Mouse (Mus musculus) heart, adult 2 months (tissue): ENCODE results near the gene Itga2b. TPM values are rescaled to one million over a fixed set of nuclear protein-coding genes. Genes with fewer than 3 reads are reported as not detected.
A peak's percentile ranks its signal among the peaks of the same experiment; 100 is the strongest.

Source experiments
- DNase-seq, 2 experiments: peaks; one replicate each; pipeline ENCODE4 v3.0.0; 2021
- H3K27ac ChIP-seq: fragments of 200-600 bp; 2 replicates; pipeline ENCODE4 v1.8.1; 2022
- H3K27me3 ChIP-seq: fragments of 200-500 bp; 2 replicates; pipeline ENCODE4 v1.6.1; 2012; ENCODE audit warnings: mild to moderate bottlenecking, low read length, inconsistent platforms, mixed read lengths; ENCODE audit not compliant: control insufficient read depth, insufficient read depth
- H3K36me3 ChIP-seq: fragments of 200-500 bp; 2 replicates; pipeline ENCODE4 v1.6.1; 2012; ENCODE audit warnings: low read length, inconsistent platforms; ENCODE audit not compliant: control insufficient read depth, insufficient read depth
- H3K4me1 ChIP-seq: fragments of 200-500 bp; 2 replicates; pipeline ENCODE4 v1.6.1; 2011; ENCODE audit warnings: low read length; ENCODE audit not compliant: control insufficient read depth, insufficient read depth
- H3K4me3 ChIP-seq: fragments of 200-600 bp; 2 replicates; pipeline ENCODE4 v1.8.1; 2022
- H3K79me2 ChIP-seq: fragments of 200-500 bp; replicated peaks from 2 replicates; pipeline ENCODE4 v1.6.1; 2012; ENCODE audit warnings: mild to moderate bottlenecking, inconsistent platforms, low read length, moderate library complexity, mixed read lengths; ENCODE audit not compliant: control insufficient read depth, insufficient read depth
- H3K9ac ChIP-seq: fragments of 200-500 bp; 2 replicates; pipeline ENCODE4 v1.6.1; 2012; ENCODE audit warnings: low read depth, mild to moderate bottlenecking, control low read depth, inconsistent platforms, low read length, mixed read lengths
- CTCF ChIP-seq: fragments of 200-600 bp; IDR thresholded peaks from 2 replicates; pipeline ENCODE4 v1.8.1; 2022; ENCODE audit warnings: antibody characterized with exemption, mild to moderate bottlenecking, moderate library complexity
- EP300 ChIP-seq: fragments of 200-500 bp; IDR thresholded peaks from 2 replicates; pipeline ENCODE4 v1.6.1; 2011; ENCODE audit warnings: low read depth, low read length, control low read depth; ENCODE audit not compliant: insufficient read depth
- POLR2A ChIP-seq: fragments of 200-500 bp; IDR thresholded peaks from 2 replicates; pipeline ENCODE4 v1.6.1; 2011; ENCODE audit warnings: mild to moderate bottlenecking, low read depth, low read length, control low read depth; ENCODE audit not compliant: insufficient read depth
- WGBS: fragments of 180-500 bp; shearing (Covaris S2); methylation state at CpG from one replicate; pipeline ENCODE4 v1.1.7; 2018; 5-methylcytosine and 5-hydroxymethylcytosine counted together
- intact Hi-C: fragments of 180-260 bp; cut with DNase I; formaldehyde crosslinking; loops from one replicate; pipeline ENCODE4 v1.15.1; 2025
- microRNA-seq, 2 experiments: library from miRNA; unstranded; fragments of <30 nt; microRNA quantifications; one replicate each; pipeline ENCODE4 v1.2.0; 2021
- polyA plus RNA-seq: library from polyadenylated mRNA; depleted of rRNA; stranded (reverse); fragments of >200 nt; gene quantifications from 2 replicates; pipeline ENCODE4 v1.2.3, GENCODE M21; 2012; rRNA removed
- total RNA-seq, 2 experiments: library from RNA; stranded (reverse); gene quantifications; 2 replicates each; pipeline ENCODE4 v1.2.3; 2021

Itga2b gene
- total and polyA plus RNA-seq, 3 experiments: 3.1 to 14.5 (median 6.9) TPM

DNA sequence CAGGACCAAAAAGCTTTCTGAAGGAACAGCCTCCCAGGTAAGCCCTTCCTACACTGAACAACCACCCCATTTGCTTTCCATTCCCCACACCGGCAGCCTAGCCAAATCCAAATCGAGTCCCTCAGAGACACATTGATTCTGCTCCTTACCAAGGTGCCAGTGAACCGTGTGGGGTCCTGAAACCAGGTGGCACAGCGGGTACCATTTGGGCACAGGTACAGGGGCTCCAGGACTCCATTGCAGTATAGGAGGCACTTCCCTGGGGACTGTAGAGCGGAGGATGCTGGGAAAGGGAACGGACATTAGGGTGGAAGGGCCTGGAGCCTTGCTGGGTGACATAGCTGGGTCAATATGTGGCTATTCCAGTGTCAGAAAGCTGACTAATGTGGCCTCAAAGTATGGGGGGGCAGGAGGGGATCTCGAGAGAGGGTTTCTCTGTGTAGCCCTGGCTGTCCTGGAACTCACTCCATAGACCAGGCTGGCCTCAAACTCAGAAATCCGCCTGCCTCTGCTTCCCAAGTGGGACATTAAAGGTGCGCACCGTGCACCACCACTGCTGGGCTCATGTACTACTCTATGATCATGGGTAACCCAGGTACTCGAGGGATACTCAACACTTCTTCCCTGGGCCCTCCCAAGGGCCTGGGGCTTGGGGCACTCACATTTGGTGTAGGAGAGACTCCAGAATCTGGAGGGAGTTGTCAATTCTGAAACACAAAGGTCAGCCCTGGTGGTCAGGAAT, 64.2 kb downstream of the Itga2b start:
- H3K27ac ChIP-seq: no peak overlapping the region
- DNase-seq: no peak
- TF ChIP-seq EP300 (no peak), POLR2A (no peak), CTCF (no peak)
- H3K36me3 ChIP-seq: no peaks in the 10 kb centered on the region
- H3K79me2 ChIP-seq: no peaks in the 10 kb centered on the region
- 85% methylated on average over 11 of the region's 11 CpGs for WGBS
- peaks cover 2% of the 10 kb centered on the region for H3K4me1 ChIP-seq
- H3K27me3 ChIP-seq: no peaks in the 10 kb centered on the region
- H3K4me3 ChIP-seq: peak overlapping the region; percentile 71; the same call in 1 of the 2 replicates
- no peak overlapping the region for H3K9ac ChIP-seq
- intact Hi-C loops: no loop called here

DNA sequence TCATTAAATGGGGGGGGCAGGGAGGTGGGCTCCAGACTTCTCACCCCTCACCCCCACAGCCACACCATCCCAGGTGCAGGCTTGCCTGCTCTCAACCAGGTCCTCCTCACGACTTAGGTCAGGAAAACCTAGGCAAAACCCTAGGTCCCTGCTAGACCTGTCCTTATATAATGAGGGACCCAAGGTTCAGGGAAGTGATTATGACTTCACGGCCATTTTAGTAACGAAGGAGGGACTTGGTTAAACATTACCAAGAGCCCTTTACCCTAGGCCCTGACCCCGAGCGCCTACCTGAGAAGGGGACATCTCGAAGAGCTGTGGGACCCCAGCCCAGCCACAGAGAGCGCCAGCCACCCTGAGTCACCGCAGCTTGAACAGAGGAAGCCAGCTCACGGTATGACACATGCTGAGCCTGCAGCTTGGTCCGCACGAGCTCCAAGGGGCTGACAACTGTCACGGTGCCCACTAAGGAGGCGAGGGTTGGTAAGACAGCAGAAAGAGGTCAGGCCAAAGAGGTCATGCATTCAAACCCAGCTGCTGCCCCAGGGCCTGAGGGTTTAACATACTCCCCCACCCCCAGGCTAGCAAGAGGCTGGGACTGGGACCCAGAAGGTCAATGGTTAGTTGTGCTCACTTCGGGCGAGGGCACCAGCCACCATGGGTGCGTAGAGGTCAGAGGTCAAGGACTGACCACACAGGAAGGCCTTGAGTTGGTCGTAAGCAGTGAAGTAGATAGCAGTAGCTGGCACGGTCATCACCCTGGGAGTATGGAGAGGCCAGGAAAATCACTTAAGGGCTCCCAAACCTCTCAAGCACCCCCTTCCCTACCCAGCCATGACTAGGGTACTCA, 65.5 kb downstream of the Itga2b start:
- Histone ChIP-seq H3K27me3 (peaks cover 6% of the 10 kb centered on the region), H3K36me3 (no peaks in the 10 kb centered on the region), H3K27ac (no peak overlapping the region), H3K4me1 (peaks cover 3% of the 10 kb centered on the region), H3K4me3 (no peak overlapping the region), H3K79me2 (no peaks in the 10 kb centered on the region), H3K9ac (no peak overlapping the region)
- WGBS: 88% methylated on average over 18 of the region's 18 CpGs
- intact Hi-C loops: no loop called here
- TF ChIP-seq EP300 (no peak), CTCF (no peak), POLR2A (no peak)
- DNase-seq: no peak

GRCm38 (mm10) chr11:102403657-102404056, 66.3 kb downstream of the Itga2b start:
- no peak overlapping the region for H3K4me3 ChIP-seq
- H3K27ac ChIP-seq: no peak overlapping the region
- TF ChIP-seq POLR2A (no peak), EP300 (no peak), CTCF (no peak)
- no peaks in the 10 kb centered on the region for H3K36me3 ChIP-seq
- no peak overlapping the region for H3K9ac ChIP-seq
- peaks cover 3% of the 10 kb centered on the region for H3K4me1 ChIP-seq
- intact Hi-C loops: no loop called here
- 89% methylated on average over 11 of the region's 11 CpGs for WGBS
- peaks cover 8% of the 10 kb centered on the region for H3K27me3 ChIP-seq
- DNase-seq: no peak
- H3K79me2 ChIP-seq: no peaks in the 10 kb centered on the region

Small RNAs within 50 kb of the gene (microRNA-seq; reads per million reads assigned to microRNA genes)
- 0 to 0.39 reads per million in 2 experiments for gene Mir6930

Other genes starting within 250 kb of the Itga2b start
- gene Hdac5, start 240.0 kb downstream of the Itga2b start, total RNA-seq: 100 to 1,000 TPM; 113 to 137 TPM
- gene Hdac5, start 240.0 kb downstream of the Itga2b start, polyA plus RNA-seq: 92.6 and 98.5 TPM in 2 replicates
- under 1 TPM; 0.26 to 0.32 TPM for gene BC030867, start 221.2 kb downstream of the Itga2b start, total RNA-seq
- 0.45 and 0.56 TPM in 2 replicates for gene BC030867, start 221.2 kb downstream of the Itga2b start, polyA plus RNA-seq
- gene Asb16, start 201.4 kb downstream of the Itga2b start, total RNA-seq: 1 to 10 TPM in 1 of 2 experiments, under 1 TPM in 1; 0.89 to 1.1 TPM
- 0.70 and 0.74 TPM in 2 replicates for gene Asb16, start 201.4 kb downstream of the Itga2b start, polyA plus RNA-seq
- gene Tmub2, start 185.2 kb downstream of the Itga2b start, total RNA-seq: 10 to 100 TPM; 22.9 to 26.2 TPM
- gene Tmub2, start 185.2 kb downstream of the Itga2b start, polyA plus RNA-seq: 32.8 and 43.2 TPM in 2 replicates
- 10 to 100 TPM; 19.0 to 21.7 TPM for gene Atxn7l3, start 173.5 kb downstream of the Itga2b start, total RNA-seq
- 17.4 and 21.2 TPM in 2 replicates for gene Atxn7l3, start 173.5 kb downstream of the Itga2b start, polyA plus RNA-seq
- gene Ubtf, start 150.4 kb downstream of the Itga2b start, total RNA-seq: 10 to 100 TPM; 52.5 to 59.4 TPM
- gene Ubtf, start 150.4 kb downstream of the Itga2b start, polyA plus RNA-seq: 14.9 and 22.1 TPM in 2 replicates
- gene Slc4a1, start 103.9 kb downstream of the Itga2b start, total RNA-seq: 10 to 100 TPM in 1 of 2 experiments, under 1 TPM in 1; 0.42 to 10.3 TPM
- 0.91 and 4.4 TPM in 2 replicates for gene Slc4a1, start 103.9 kb downstream of the Itga2b start, polyA plus RNA-seq
- gene Rundc3a, start 76.7 kb downstream of the Itga2b start, total RNA-seq: under 1 TPM in 1 of 2 experiments, not detected in 1; 0.66 TPM
- 0.23 and 0.32 TPM in 2 replicates for gene Rundc3a, start 76.7 kb downstream of the Itga2b start, polyA plus RNA-seq
- gene Slc25a39, start 62.2 kb downstream of the Itga2b start, total RNA-seq: 100 to 1,000 TPM; 196 to 213 TPM
- gene Slc25a39, start 62.2 kb downstream of the Itga2b start, polyA plus RNA-seq: 307 and 331 TPM in 2 replicates
- gene Grn, start 39.8 kb downstream of the Itga2b start, total RNA-seq: 10 to 100 TPM; 83.4 to 86.9 TPM
- 118 and 119 TPM in 2 replicates for gene Grn, start 39.8 kb downstream of the Itga2b start, polyA plus RNA-seq
- 1 to 10 TPM; 3.8 to 3.9 TPM for gene Fam171a2, start 22.4 kb downstream of the Itga2b start, total RNA-seq
- 7.7 and 8.3 TPM in 2 replicates for gene Fam171a2, start 22.4 kb downstream of the Itga2b start, polyA plus RNA-seq
- gene Gpatch8, start 86.3 kb upstream of the Itga2b start, total RNA-seq: 10 to 100 TPM; 14.8 to 18.0 TPM
- 11.7 and 16.8 TPM in 2 replicates for gene Gpatch8, start 86.3 kb upstream of the Itga2b start, polyA plus RNA-seq
- gene Gm11627, start 109.3 kb upstream of the Itga2b start, total RNA-seq: 1 to 10 TPM; 1.2 to 1.5 TPM
- gene Gm11627, start 109.3 kb upstream of the Itga2b start, polyA plus RNA-seq: 4.0 and 4.9 TPM in 2 replicates
- 1 to 10 TPM; 2.6 to 2.8 TPM for gene Fzd2, start 134.3 kb upstream of the Itga2b start, total RNA-seq
- 7.2 and 10.0 TPM in 2 replicates for gene Fzd2, start 134.3 kb upstream of the Itga2b start, polyA plus RNA-seq
- not detected for gene Meioc, start 193.6 kb upstream of the Itga2b start, total RNA-seq
- 0.09 TPM in 1 of 2 replicates, not detected in the other for gene Meioc, start 193.6 kb upstream of the Itga2b start, polyA plus RNA-seq
- 10 to 100 TPM; 21.0 to 22.8 TPM for gene Ccdc43, start 227.7 kb upstream of the Itga2b start, total RNA-seq
- gene Ccdc43, start 227.7 kb upstream of the Itga2b start, polyA plus RNA-seq: 6.8 and 12.2 TPM in 2 replicates